Mouse (Mus musculus) CD4-positive, CD25-positive, alpha-beta regulatory T cell (primary cell): ENCODE results near the gene Hspb1. TPM values are rescaled to one million over a fixed set of nuclear protein-coding genes. Genes with fewer than 3 reads are reported as not detected.

Source experiments
- polyA plus RNA-seq: library from polyadenylated mRNA; unstranded; fragments of 100-300 nt; shearing (Covaris generic); gene quantifications from one replicate; pipeline ENCODE4 v1.2.1, GENCODE M21; 2017

Gene Hspb1
- 2.0 TPM for polyA plus RNA-seq

DNA sequence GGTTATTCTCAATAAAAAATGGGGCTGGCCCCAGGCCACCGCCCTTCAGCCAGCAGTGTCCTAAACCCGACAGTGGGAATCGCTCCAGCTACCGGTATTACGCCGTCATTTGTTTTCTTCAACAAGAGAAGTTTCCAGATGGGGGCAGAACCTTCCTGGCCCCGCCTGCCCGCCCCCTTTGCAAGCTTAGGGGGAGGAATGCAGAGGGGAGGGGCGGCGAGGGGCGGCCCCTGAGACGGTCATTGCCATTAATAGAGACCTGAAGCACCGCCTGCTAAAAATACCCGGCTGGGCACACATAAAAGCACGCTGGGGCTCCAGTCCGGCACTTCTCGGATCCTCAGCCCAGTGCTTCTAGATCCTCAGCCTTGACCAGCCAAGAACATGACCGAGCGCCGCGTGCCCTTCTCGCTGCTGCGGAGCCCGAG is at the start of gene Hspb1:
Gene Hspb1 (plus strand): TSS at position 245 of the 428 bp plus-strand sequence.

GRCm38 (mm10) chr5:135934481-135935175 is 46.9 kb downstream of the Hspb1 start, which contains the start of gene Ywhag:
Gene Ywhag, minus strand, starts transcription at chr5:135934616.

Other genes with a start within 250 kb of the Hspb1 start
- 69.4 TPM for gene Por, start 217.9 kb upstream of the Hspb1 start, polyA plus RNA-seq
- 53.9 TPM for gene Tmem120a, start 143.5 kb upstream of the Hspb1 start, polyA plus RNA-seq
- 0.85 TPM for gene Styxl1, start 109.5 kb upstream of the Hspb1 start, polyA plus RNA-seq
- gene Mdh2, start 109.4 kb upstream of the Hspb1 start, polyA plus RNA-seq, result 491 TPM
- 0.18 TPM for gene Srrm3, start 81.0 kb upstream of the Hspb1 start, polyA plus RNA-seq
- 53.7 TPM for gene Ywhag, start 46.7 kb downstream of the Hspb1 start, polyA plus RNA-seq
- 0.81 TPM for gene Ssc4d, start 86.6 kb downstream of the Hspb1 start, polyA plus RNA-seq
- gene Zp3, start 92.2 kb downstream of the Hspb1 start, polyA plus RNA-seq, result not detected
- gene Dtx2, start 106.9 kb downstream of the Hspb1 start, polyA plus RNA-seq, result 23.8 TPM
- not detected for gene Upk3b, start 150.6 kb downstream of the Hspb1 start, polyA plus RNA-seq
- not detected for gene Upk3bl, start 166.6 kb downstream of the Hspb1 start, polyA plus RNA-seq
- 2.4 TPM for gene Rasa4, start 196.0 kb downstream of the Hspb1 start, polyA plus RNA-seq
- 142 TPM for gene Polr2j, start 228.7 kb downstream of the Hspb1 start, polyA plus RNA-seq
- 50.5 TPM for gene Lrwd1, start 248.2 kb downstream of the Hspb1 start, polyA plus RNA-seq
- gene Alkbh4, start 248.2 kb downstream of the Hspb1 start, polyA plus RNA-seq, result 62.5 TPM